Mouse (Mus musculus) kidney, adult 2 months (tissue): ENCODE data around the gene Blnk.

Experiments used
- CTCF ChIP-seq: fragments of 200-500 bp; conservative IDR thresholded peaks from 2 replicates; pipeline ENCODE4 v1.5.1; 2011; ENCODE audit warnings: low read depth, mild to moderate bottlenecking, control low read depth, low read length, moderate library complexity, mixed read lengths; ENCODE audit not compliant: insufficient read depth, insufficient read length
- POLR2A ChIP-seq: fragments of 200-500 bp; IDR thresholded peaks from one replicate; pipeline ENCODE4 v1.6.1; 2011; ENCODE audit warnings: low read depth, low read length, control low read depth

DNA sequence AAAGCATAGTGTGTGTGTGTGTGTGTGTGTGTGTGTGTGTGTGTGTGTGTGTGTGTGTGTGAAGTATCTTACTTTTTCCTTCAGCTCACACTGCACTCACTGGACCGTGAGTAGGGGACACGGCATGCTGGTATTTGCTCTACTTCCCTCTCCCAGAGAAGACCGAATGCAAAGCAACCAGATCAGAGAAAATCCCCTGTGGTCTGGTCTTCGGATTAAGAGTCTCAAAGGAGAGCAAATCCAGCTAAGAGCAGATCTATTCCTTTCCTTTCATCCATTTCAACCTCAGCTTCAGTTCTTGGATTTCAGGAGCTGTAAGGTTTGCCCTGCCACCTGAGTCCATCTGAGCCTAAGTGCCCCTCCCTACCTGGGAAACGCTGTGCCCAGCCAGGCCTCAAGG, 16.3 kb downstream of the Blnk start:
- no peak for TF ChIP-seq POLR2A
- no peak for TF ChIP-seq CTCF
